Mouse (Mus musculus): ENCODE data around the gene Hsd3b1. TPM values are rescaled to one million over a fixed set of nuclear protein-coding genes. Genes with fewer than 3 reads are reported as not detected.

The Hsd3b1 gene
- total and polyA plus RNA-seq, 3 experiments, result not detected

GRCm38 (mm10) chr3:98888206-98888605 lies 28.6 kb upstream of the Hsd3b1 start:
- no peak overlapping the region for H3K4me3 ChIP-seq (replicated peaks in 1 of 3; ENCODE audit: low read depth in 2 of 3, low read length in 2 of 3, poor library complexity in 1 of 3)
- H3K36me3 ChIP-seq (replicated peaks in 1 of 2; ENCODE audit: control insufficient read depth in 1 of 2, insufficient read depth in 1 of 2, low read length in 1 of 2), result no peaks in the 10 kb centered on the region
- DNase-seq (ENCODE audit: extremely low read depth), result no peak
- H3K9ac ChIP-seq (ENCODE audit: insufficient read depth, low read depth), result no peak overlapping the region
- H3K79me2 ChIP-seq (replicated peaks; ENCODE audit: control insufficient read depth, extremely low read depth, insufficient read depth, poor library complexity, severe bottlenecking), result no peaks in the 10 kb centered on the region
- H3K4me2 ChIP-seq (ENCODE audit: insufficient read depth, low read depth, poor library complexity, severe bottlenecking), result no peak overlapping the region
- dilution Hi-C loops (cut with MboI; ENCODE audit: extremely low pct_ligation_motif_present, extremely low pct_unique_long_range_greater_than_20kb, low sequenced_read_pairs), result no loop called here
- H3K27ac ChIP-seq (ENCODE audit: insufficient read depth, low read depth), result no peak overlapping the region
- H3K9me3 ChIP-seq (replicated peaks; ENCODE audit: low read length), result no peaks in the 10 kb centered on the region
- H3K27me3 ChIP-seq (replicated peaks), result no peaks in the 10 kb centered on the region
- TF ChIP-seq BHLHE40 (IDR thresholded peaks at IDR 0.05; ENCODE audit: low read depth, low read length) (no peak), ZMIZ1 (IDR thresholded peaks at IDR 0.05; ENCODE audit: low read depth, low read length) (no peak), MYC (IDR thresholded peaks at IDR 0.05; ENCODE audit: low read depth, low read length) (no peak), UBTF (IDR thresholded peaks at IDR 0.05; ENCODE audit: low read depth, low read length) (no peak), MAX (IDR thresholded peaks at IDR 0.05; ENCODE audit: low read length) (no peak), USF2 (conservative IDR thresholded peaks at IDR 0.05; ENCODE audit: low read depth, low read length) (no peak), TBP (conservative IDR thresholded peaks at IDR 0.05; ENCODE audit: low read depth, low read length) (no peak), SIN3A (IDR thresholded peaks at IDR 0.05; ENCODE audit: low read length) (no peak), RCOR1 (conservative IDR thresholded peaks at IDR 0.05; ENCODE audit: low read depth, low read length) (no peak), ZKSCAN1 (IDR thresholded peaks at IDR 0.05; ENCODE audit: borderline replicate concordance, low read depth, low read length) (no peak), SMC3 (IDR thresholded peaks at IDR 0.05; ENCODE audit: low read depth, low read length) (no peak), ZC3H11A (IDR thresholded peaks at IDR 0.05; ENCODE audit: low read depth, low read length) (no peak), GABPA (IDR thresholded peaks at IDR 0.05; ENCODE audit: insufficient replicate concordance, low read depth, low read length) (no peak), JUND (conservative IDR thresholded peaks at IDR 0.05; ENCODE audit: low read depth, low read length) (no peak), MXI1 (IDR thresholded peaks at IDR 0.05; ENCODE audit: low read depth, low read length) (no peak), KAT2A (IDR thresholded peaks at IDR 0.05; ENCODE audit: insufficient replicate concordance, low read length) (no peak), NELFE (IDR thresholded peaks at IDR 0.05; ENCODE audit: low read depth, low read length) (no peak), NRF1 (IDR thresholded peaks at IDR 0.05; ENCODE audit: low read depth, low read length) (no peak), ETS1 (conservative IDR thresholded peaks at IDR 0.05; ENCODE audit: low read depth, low read length) (no peak), IRF4 (IDR thresholded peaks at IDR 0.05; ENCODE audit: low read depth, low read length) (no peak)
- H3K4me1 ChIP-seq (ENCODE audit: control insufficient read depth in 1 of 2, insufficient read depth in 2 of 2), result no peaks in the 10 kb centered on the region
- in situ Hi-C loops (cut with MboI; ENCODE audit: low pct_ligation_motif_present, low pct_unique_long_range_greater_than_20kb, low sequenced_read_pairs), result no loop called here

- Histone ChIP-seq H3K9ac (ENCODE audit: insufficient read depth, low read depth) (no peak overlapping the region), H3K79me2 (replicated peaks; ENCODE audit: control insufficient read depth, extremely low read depth, insufficient read depth, poor library complexity, severe bottlenecking) (no peaks in the 10 kb centered on the region), H3K4me1 (ENCODE audit: control insufficient read depth in 1 of 2, insufficient read depth in 2 of 2) (peaks cover 4% of the 10 kb centered on the region in 2 experiments; a peak in 2 of 4 replicates), H3K4me3 (replicated peaks in 1 of 3; ENCODE audit: low read depth in 2 of 3, low read length in 2 of 3, poor library complexity in 1 of 3) (no peak overlapping the region), H3K27me3 (replicated peaks) (no peaks in the 10 kb centered on the region), H3K27ac (ENCODE audit: insufficient read depth, low read depth) (no peak overlapping the region), H3K9me3 (replicated peaks; ENCODE audit: low read length) (no peaks in the 10 kb centered on the region), H3K4me2 (ENCODE audit: insufficient read depth, low read depth, poor library complexity, severe bottlenecking) (no peak overlapping the region), H3K36me3 (replicated peaks in 1 of 2; ENCODE audit: control insufficient read depth in 1 of 2, insufficient read depth in 1 of 2, low read length in 1 of 2) (no peaks in the 10 kb centered on the region)
- TF ChIP-seq BHLHE40 (IDR thresholded peaks at IDR 0.05; ENCODE audit: low read depth, low read length) (no peak), ZNF384 (IDR thresholded peaks at IDR 0.05; ENCODE audit: low read depth, low read length) (no peak), MAZ (IDR thresholded peaks at IDR 0.05; ENCODE audit: low read depth, low read length) (no peak), MYC (IDR thresholded peaks at IDR 0.05; ENCODE audit: low read depth, low read length) (no peak), MAX (IDR thresholded peaks at IDR 0.05; ENCODE audit: low read length) (no peak), POLR2A (IDR thresholded peaks at IDR 0.05; ENCODE audit: low read depth, low read length) (no peak), ZC3H11A (IDR thresholded peaks at IDR 0.05; ENCODE audit: low read depth, low read length) (no peak), RCOR1 (conservative IDR thresholded peaks at IDR 0.05; ENCODE audit: low read depth, low read length) (no peak), HCFC1 (IDR thresholded peaks at IDR 0.05; ENCODE audit: low read depth, low read length) (no peak), NELFE (IDR thresholded peaks at IDR 0.05; ENCODE audit: low read depth, low read length) (no peak), IRF4 (IDR thresholded peaks at IDR 0.05; ENCODE audit: low read depth, low read length) (no peak), USF1 (IDR thresholded peaks at IDR 0.05; ENCODE audit: low read depth, low read length) (no peak), ZKSCAN1 (IDR thresholded peaks at IDR 0.05; ENCODE audit: borderline replicate concordance, low read depth, low read length) (no peak), TCF12 (IDR thresholded peaks at IDR 0.05; ENCODE audit: low read depth, low read length) (no peak), NRF1 (IDR thresholded peaks at IDR 0.05; ENCODE audit: low read depth, low read length) (no peak), JUN (IDR thresholded peaks at IDR 0.05; ENCODE audit: insufficient read depth, low read depth, low read length) (no peak)
- dilution Hi-C loops (cut with MboI; ENCODE audit: extremely low pct_ligation_motif_present, extremely low pct_unique_long_range_greater_than_20kb, low sequenced_read_pairs), result no loop called here
- DNase-seq (ENCODE audit: extremely low read depth), result no peak
- in situ Hi-C loops (cut with MboI; ENCODE audit: low pct_ligation_motif_present, low pct_unique_long_range_greater_than_20kb, low sequenced_read_pairs), result no loop called here
Measured at GRCm38 (mm10) chr3:98880831-98881230, 21.2 kb upstream of the Hsd3b1 start.
